Mouse (Mus musculus) cerebellum, adult 11-12 months (tissue): ENCODE results near the gene Ccdc86.

Experiments
- DNase-seq: peaks from one replicate; pipeline ENCODE4 v3.0.0; 2022

The Ccdc86 gene

GRCm38 (mm10) chr19:10904927-10905727 is 43.9 kb downstream of the Ccdc86 start:
- DNase-seq: no peak

GRCm38 (mm10) chr19:10904512-10904911 is 44.6 kb downstream of the Ccdc86 start:
- no peak for DNase-seq

- DNase-seq: peak; percentile 1
These were observed 48.0 kb downstream of the Ccdc86 start for GRCm38 (mm10) chr19:10901046-10901445.

GRCm38 (mm10) chr19:10900315-10900714 is 48.8 kb downstream of the Ccdc86 start:
- no peak for DNase-seq

GRCm38 (mm10) chr19:10897491-10897890 is 51.6 kb downstream of the Ccdc86 start:
- DNase-seq: no peak

- DNase-seq: no peak
These were observed 52.2 kb downstream of the Ccdc86 start for GRCm38 (mm10) chr19:10896849-10897248.

- no peak for DNase-seq
These were observed 53.4 kb downstream of the Ccdc86 start for GRCm38 (mm10) chr19:10895708-10896107.

GRCm38 (mm10) chr19:10895016-10895528 is 54.0 kb downstream of the Ccdc86 start, which contains the start of gene Prpf19:
Prpf19 (plus strand) TSS chr19:10895231.
- DNase-seq: peak; percentile 98

- DNase-seq: no peak
These were observed 56.9 kb downstream of the Ccdc86 start for GRCm38 (mm10) chr19:10892201-10892600.
